Mouse (Mus musculus): ENCODE data around the gene Hdac4.

The Hdac4 gene

GRCm38 (mm10) chr1:92195360-92196149 lies at the start of gene Hdac4:
Gene Hdac4, minus strand, starts transcription at chr1:92195699.
- DNase-seq, result peak; percentile 79

DNA sequence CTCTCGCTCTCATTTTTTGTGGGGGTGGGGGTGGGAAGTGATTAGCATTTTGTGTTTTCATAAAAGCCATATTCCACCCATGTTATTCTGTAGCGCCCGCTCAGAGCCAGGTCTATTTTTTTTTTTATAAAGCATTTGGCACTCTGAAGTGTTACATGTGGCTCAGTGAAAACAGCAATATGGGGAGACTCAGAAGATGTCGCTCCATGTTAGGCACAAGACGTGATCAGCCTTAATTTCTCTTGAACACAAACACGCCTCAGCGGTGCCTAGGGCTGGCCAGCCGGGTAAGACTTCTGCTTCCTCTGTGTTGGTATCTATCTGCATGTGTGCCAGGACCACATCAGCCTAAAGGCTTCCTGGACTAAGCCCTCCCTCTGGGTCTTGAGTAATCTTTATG lies 48.0 kb upstream of the Hdac4 start:
- no peak for DNase-seq

DNA sequence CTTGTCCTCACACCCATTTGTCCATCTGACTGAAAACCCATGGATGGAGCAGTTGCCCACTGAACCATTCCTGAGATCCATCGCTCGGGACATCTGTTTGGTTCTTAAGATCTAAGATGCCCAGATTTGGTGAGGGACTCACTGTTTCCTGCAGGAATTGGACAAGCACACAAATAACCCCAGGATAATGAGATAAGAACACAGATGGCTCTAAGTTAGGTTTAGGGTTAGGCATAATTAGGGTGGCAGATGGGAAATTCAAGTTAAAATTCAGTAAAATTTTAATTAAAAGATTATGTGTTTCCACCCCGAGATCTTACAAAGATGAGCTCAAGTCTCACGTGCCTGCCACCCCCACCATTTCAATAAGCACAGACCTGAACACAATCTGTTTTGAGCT lies 44.6 kb upstream of the Hdac4 start:
- no peak for DNase-seq

DNA sequence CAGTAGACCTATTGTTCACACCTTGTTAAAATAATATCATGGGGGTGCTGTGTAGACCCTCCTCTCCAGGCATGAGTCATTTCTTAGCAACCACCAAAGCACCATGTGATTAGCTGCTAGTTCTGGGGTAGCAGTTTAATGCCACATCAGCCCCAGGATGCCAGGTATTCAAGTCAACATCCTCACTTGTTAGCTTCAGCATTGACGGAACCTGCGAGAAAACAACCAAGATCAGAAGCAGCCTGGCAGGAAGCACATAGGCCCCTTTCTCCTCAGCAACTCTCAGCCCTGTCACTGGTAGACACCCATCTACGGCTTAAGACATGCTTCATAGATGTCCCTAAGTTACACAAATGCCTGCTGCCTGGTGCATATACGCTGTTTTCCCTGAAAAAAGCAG lies 40.1 kb upstream of the Hdac4 start:
- no peak for DNase-seq

DNA sequence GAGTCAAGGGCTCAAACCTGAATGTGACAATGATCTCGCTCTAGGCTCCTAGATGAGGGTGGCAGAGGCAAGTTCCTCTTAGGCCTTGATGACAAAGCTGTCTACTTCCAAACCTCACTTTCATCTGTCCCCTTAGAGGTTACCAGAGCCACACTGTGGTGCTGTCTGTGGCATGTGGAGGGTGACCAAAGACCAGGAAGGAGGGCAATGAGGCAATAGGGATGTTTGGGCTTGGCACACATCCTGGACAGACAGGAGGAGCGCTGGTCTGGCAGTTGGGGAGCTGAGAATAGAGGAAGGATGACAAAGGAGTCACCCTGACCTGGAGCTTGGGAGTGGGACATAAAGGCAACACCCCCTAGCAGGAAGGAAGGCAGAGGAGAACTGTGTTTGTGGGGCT lies 29.8 kb upstream of the Hdac4 start:
- no peak for DNase-seq

DNA sequence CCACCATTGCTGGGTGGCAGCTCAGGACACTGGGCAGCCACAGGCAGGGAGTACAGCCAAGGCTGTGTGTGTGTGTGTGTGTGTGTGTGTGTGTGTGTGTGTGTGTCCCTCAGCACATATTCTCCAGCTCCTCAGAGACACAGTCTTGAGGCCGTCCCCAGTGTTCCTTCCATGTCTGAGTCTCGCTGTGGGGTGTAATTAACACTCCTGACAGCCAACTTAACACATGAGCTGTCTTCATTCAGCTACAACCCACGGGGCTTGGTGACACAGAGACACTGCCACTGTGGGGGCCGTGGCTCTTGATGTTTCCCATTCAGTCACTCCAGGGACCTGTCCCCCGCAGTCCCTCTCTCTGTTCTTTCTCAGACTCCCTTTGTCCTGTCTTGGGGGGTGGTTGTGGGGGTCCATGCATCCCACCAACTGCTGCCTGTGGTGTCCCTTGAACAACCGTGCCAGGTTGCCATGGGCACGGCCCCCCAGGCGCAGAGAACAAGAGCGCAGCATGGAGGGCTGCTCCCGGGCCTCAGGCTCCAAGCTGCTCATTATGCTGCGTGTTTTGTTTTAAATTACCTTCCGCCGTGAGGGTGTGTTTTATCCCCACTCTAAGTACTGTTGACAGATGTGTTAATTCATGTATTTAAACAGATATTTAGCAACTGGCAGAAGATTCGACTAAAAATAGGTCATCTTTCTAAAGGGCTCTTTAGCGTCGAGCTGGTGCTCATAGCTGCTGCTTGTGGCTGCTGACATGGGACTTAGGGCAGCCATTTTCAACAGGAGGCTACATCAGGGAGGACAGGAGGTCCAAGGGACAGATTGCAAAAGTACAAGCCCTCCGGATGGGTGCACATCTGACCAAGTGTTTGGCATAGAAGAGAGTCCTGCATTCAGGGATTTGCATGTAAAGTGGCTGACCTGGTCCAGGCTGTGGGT lies 28.7 kb upstream of the Hdac4 start:
- DNase-seq, result peak; percentile 71

DNA sequence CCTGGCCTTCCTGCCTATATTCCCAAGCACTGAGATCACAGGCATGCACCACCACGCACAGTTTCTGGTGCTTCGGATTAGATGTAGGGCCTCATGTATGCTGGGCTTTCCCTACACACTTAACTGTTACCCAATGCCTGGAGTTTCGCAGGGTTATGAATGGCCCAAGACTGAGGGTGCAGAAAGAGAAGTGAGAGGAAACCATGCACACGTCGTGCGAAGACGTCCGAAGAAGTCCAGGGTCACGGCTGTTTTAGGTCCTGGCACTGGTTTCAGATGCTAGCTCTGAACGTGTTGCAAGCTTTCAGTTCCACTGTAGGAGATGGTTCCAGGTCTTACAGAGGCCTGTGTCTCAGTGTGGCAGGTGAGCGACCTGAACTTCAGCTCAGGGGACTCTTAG lies 21.2 kb upstream of the Hdac4 start:
- DNase-seq, result no peak

DNA sequence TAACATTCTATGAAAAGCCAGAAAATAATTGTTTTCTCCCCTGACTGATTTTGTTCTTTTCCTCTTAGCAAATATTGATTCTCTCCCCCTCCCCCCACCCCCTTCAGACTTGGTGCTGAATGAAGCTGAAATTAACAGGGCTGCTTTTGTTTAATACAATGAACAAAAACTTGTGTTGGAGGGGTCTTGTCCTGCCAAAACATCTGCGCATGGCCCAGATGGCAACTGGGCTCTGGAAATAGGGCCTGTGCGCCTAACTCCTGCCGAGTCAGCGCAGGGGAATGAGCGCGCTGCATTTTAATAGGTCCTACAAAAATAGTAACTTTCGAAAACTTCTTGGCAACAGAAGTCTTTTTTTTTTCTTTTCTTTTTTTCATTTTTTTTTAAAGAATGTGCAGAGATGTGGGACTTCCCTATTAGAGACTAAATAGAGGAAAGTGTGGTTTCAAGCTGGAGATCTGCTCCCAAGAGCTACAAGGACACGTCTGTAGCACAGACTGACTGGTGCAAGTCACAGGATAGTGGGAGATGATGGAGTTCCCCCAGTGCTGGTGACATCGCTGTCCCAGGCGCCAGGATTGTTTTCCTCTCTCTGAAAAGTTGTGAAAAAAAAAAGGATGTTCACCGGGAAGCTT lies 20.6 kb upstream of the Hdac4 start:
- peak; percentile 29 for DNase-seq

DNA sequence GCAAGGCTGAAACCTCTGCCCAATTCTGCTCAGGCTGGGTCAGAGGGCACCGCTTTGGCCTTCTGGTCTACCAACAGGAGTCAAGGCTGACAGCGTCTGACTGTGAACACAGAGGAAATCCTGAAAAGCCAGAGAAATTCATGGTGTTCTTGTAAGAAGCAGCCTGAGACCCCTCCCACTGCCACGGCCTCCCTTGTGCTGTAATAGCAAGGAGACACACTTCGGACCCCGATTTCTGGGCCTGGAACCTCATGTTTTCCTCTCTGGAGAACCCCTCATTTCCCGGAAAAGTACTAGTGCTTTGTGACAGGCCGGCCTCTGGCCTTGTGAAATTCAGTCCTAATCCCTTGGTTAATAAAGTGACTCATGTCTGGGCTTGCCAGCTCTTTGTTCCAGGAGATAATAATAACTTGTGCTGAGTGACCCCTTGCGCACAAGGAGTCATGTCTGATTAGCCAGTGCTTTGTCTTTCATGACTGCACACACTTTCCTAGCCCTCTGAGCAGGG lies 19.7 kb upstream of the Hdac4 start:
- no peak for DNase-seq

DNA sequence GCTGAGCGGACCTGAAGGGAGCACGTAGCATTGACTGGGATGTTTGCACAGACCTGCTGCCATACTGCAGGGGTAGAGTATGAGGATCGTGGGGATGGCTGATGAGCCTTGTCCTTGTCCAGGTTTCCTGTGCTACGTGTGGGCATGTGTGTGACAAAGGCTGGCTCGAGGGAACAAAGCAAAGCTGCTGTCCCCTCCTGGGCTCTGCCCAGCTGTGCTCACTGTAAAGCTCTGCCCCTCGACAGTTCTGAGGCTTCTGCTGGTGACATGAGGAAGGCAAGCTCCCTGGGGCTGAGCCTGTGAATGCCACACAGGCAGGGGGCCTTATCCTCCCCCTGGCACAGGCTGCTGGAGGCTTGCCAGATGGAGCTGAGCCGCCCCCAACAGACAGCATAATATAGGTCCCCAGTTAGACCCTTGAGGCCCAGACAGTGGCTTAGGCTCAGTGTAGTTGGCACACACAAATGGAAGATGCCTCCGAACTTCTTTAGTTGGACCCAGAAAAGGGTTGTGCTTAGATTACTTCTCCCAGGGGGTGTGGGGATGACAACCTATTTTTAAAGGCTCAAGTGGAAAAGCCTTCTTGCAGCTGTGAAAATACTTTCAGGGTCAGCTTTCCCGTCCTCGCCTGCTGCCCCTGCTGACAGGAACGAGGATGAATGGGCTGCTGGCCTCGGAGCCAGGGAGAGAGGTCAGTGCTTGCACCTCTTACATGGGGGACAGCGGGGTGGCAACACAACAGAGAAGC lies 16.7 kb upstream of the Hdac4 start:
- DNase-seq, result no peak

DNA sequence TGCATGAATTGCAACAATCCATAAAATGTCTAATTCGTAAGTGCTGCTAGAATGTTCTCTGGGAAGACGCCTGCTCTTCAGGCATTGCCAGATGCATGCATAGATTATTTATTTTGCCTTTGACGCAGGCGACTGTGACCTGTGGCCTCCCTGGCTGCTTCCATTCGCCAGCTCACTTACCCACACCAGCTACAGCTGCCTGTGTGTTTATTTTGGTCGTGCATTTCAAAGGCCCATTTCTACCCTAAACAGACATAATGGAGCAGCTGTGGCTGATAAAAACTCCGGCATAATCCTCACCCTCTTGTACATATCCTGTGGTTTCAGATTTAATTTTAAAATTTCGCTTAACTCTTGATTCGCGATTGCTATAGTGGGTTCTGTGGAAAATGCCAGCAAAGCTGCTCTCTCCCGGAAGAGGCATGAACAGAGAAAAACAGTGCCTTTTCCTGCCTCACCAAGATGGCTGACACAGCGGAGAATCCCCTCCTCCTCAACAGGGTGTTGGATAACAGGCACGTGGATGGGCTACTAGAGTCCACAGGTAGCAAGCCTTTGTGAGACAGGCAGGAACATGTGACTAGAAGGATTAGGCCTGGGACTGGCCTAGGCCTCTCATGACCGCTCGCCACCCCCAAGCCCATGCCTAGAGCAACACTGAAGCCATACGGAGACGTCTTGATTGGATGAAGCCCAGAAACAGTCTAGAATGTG lies 7.3 kb upstream of the Hdac4 start:
- no peak for DNase-seq

GRCm38 (mm10) chr1:92190463-92190862 lies 5.0 kb downstream of the Hdac4 start:
- no peak for DNase-seq

GRCm38 (mm10) chr1:92187137-92187536 lies 8.4 kb downstream of the Hdac4 start:
- DNase-seq, result no peak

DNA sequence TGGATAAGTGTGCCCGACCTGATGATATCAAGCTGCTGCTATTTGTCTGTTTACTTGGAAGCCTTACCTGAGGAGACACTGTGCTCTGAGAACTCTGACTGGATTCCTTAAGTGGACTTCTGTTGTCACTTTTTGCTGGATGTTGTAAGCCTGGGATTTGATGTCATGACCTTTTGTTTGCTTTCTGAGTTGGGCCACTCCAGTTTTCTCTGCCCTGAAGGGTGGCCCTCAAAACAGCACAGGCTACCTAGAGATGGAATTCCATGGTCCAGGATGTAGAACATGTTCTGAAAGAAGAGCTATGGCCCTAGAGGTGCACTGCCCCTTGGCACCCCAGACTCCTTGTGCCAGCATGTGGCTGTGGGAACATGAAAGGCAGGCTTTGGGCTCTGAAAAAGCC lies 10.9 kb downstream of the Hdac4 start:
- DNase-seq, result no peak

DNA sequence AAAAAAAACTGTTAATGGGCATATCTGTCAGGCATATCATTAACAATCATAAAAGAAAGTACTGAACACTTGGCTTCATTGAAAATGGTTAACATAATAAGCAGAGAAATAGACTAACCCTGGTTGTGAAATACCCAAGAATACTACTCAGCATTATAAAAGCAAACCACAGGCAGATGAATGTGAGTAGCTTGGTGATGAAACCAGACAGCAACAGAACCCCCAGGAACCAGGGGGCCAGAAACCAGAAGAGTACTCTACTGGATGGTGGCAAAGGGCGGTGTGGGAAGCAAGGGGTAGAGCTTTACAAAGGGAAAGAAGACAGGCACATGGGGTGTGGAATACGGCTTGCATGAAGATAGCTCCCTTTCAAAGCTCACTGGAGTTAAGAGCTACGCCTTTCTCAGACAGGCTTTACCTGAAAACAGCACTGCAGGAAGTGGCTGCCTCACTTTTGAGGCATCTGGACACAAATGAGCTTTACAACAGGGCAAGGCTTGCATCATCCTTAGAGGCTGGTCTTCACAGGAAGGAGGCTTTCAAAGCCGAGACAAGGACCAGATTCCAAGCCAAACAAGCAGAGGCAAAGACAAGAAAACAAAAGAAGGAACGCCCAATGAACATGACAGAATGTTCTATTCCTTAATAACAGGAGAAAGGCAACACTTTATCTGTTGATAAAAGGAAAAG lies 12.3 kb downstream of the Hdac4 start:
- DNase-seq, result no peak

GRCm38 (mm10) chr1:92181970-92182369 lies 13.5 kb downstream of the Hdac4 start:
- no peak for DNase-seq

DNA sequence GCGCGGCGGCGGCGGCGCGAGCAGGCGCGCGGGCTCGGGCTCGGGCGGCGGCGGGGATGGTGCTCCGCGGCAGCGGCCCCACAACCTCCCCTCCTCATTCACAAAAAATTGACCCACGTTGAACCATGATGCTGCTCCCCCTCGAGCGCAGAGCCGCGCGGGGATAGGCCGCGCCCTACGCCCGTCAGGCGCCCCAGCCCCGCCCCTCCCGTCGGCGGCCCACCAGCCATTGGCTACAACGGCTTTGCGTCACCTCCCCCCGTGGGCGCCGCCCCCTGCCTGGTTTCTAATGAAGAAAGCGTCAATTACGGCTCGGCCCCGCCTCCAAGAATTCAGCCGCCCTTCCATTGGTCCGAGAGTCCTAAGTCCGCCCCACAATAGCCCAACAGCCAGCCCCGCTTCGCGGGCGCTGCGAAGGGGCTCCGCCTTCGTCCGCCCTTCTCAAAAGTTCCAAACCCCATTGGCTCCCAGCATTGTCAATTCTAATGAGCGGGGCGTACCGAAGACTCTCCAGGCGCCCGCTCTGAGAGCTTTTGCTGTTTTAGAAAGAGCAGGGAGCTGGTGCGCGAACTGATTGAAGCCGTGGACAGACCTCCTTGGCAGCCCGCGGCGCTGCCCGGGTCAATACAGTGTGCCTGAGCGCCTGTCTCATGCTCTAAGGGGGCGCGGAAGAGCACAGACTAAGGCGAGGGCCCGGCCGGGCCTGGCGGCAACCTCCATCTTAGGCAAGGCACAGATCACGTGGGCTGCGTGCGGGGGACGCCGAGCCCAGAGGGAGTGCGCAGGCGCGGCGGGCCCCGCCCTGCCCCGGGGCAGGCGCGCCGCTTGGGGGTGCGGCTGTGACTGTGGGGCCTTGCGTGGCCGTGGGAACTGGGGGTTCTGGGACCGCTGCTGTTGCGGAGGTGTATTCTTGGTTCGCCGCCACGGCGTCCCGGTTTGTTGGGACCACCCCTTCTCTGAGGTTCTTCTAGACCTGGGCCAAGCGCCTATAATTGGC lies 15.1 kb downstream of the Hdac4 start:
- peak; percentile 100 for DNase-seq

- DNase-seq, result peak; percentile 48
These were observed 16.0 kb downstream of the Hdac4 start for GRCm38 (mm10) chr1:92179489-92180006.

GRCm38 (mm10) chr1:92179070-92179469 lies 16.4 kb downstream of the Hdac4 start:
- no peak for DNase-seq
